Mouse (Mus musculus) CD4-positive helper T cell, adult 2 months (primary cell): ENCODE measurements around the gene Tesk2.
A peak's percentile ranks its signal among the peaks of the same experiment; 100 is the strongest.
"Not testable (repeated sequence)": the region's sequence is repeated elsewhere in the genome, so short reads cannot be mapped to it uniquely, and the experiment has no call there.

ENCODE experiments used
- DNase-seq: peaks from one replicate; pipeline ENCODE4 v3.0.0-alpha.2; 2012; ENCODE audit warnings: low read depth, missing footprints, low spot score

Gene Tesk2

GRCm38 (mm10) chr4:116720343-116721097 is at the start of gene Tesk2:
Tesk2 (plus strand) TSS chr4:116720948.
- peak; percentile 96 for DNase-seq

GRCm38 (mm10) chr4:116672785-116673184 is 48.0 kb upstream of the Tesk2 start:
- no peak for DNase-seq

GRCm38 (mm10) chr4:116674761-116675160 is 46.0 kb upstream of the Tesk2 start:
- not testable (repeated sequence) for DNase-seq

GRCm38 (mm10) chr4:116676027-116676426 is 44.7 kb upstream of the Tesk2 start:
- DNase-seq, result peak; percentile 15

- DNase-seq, result no peak
These were observed 42.9 kb upstream of the Tesk2 start for GRCm38 (mm10) chr4:116677808-116678207.

- DNase-seq, result no peak
These were observed 41.6 kb upstream of the Tesk2 start for GRCm38 (mm10) chr4:116679141-116679540.

- DNase-seq, result not testable (repeated sequence)
These were observed 40.2 kb upstream of the Tesk2 start for GRCm38 (mm10) chr4:116680521-116680920.

GRCm38 (mm10) chr4:116683957-116684356 is 36.8 kb upstream of the Tesk2 start:
- no peak for DNase-seq

GRCm38 (mm10) chr4:116684665-116685064 is 36.1 kb upstream of the Tesk2 start:
- peak; percentile 13 for DNase-seq

GRCm38 (mm10) chr4:116685402-116686061 is 35.2 kb upstream of the Tesk2 start, which contains the start of gene Prdx1:
Prdx1 (plus strand) TSS chr4:116685544.
- DNase-seq, result peak; percentile 93

- no peak for DNase-seq
These were observed 33.7 kb upstream of the Tesk2 start for GRCm38 (mm10) chr4:116687041-116687440.

- DNase-seq, result peak; percentile 17
These were observed 31.4 kb upstream of the Tesk2 start for GRCm38 (mm10) chr4:116689309-116689876.

- no peak for DNase-seq
These were observed 28.6 kb upstream of the Tesk2 start for GRCm38 (mm10) chr4:116692146-116692545.

GRCm38 (mm10) chr4:116693785-116694184 is 27.0 kb upstream of the Tesk2 start:
- DNase-seq, result no peak

- no peak for DNase-seq
These were observed 21.9 kb upstream of the Tesk2 start for GRCm38 (mm10) chr4:116698693-116699342.

- no peak for DNase-seq
These were observed 19.8 kb upstream of the Tesk2 start for GRCm38 (mm10) chr4:116700964-116701363.

GRCm38 (mm10) chr4:116703804-116704203 is 16.9 kb upstream of the Tesk2 start:
- DNase-seq, result peak; percentile 79

- DNase-seq, result no peak
These were observed 13.1 kb upstream of the Tesk2 start for GRCm38 (mm10) chr4:116707666-116708065.

- peak; percentile 95 for DNase-seq
These were observed 12.5 kb upstream of the Tesk2 start, which contains the start of the genes Mmachc and Ccdc163 for GRCm38 (mm10) chr4:116708201-116708764. Mmachc (minus strand) TSS chr4:116708406. Ccdc163 (plus strand) TSS chr4:116708509.

- peak; percentile 23 for DNase-seq
These were observed 11.9 kb upstream of the Tesk2 start for GRCm38 (mm10) chr4:116708791-116709390.

- no peak for DNase-seq
These were observed 10.6 kb upstream of the Tesk2 start for GRCm38 (mm10) chr4:116710154-116710553.
